Mouse (Mus musculus) embryo, embryonic 10 days (tissue): ENCODE results near the gene Olfr55.
"Not testable (repeated sequence)": the region's sequence is repeated elsewhere in the genome, so short reads cannot be mapped to it uniquely, and the experiment has no call there.

Source experiments
- DNase-seq: peaks from one replicate; pipeline ENCODE4 v3.0.0-alpha.2; 2015; ENCODE audit warnings: low spot score

The Olfr55 gene

DNA sequence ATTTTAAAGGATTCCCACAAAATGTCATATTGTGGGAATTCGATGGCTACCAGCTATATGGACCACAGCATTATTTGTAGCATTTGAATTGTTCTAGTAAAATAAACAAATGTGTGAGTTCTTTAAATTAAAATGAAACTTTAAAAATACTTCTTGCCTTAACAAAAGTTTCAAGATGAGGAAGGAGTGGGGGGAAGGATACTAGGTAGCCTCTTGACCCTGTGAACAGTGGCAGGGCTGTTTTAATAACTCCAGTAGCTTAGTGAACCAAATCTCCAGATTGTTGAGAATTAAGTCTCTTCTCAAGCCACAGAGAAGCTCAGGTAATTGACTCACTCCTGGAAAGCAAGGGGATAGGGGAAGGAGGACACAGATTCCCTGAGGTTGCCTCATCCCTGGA, at the start of gene Olfr55:
Olfr55 (plus strand) TSS at position 301 of the 400 bp plus-strand sequence.
- DNase-seq: not testable (repeated sequence)

DNA sequence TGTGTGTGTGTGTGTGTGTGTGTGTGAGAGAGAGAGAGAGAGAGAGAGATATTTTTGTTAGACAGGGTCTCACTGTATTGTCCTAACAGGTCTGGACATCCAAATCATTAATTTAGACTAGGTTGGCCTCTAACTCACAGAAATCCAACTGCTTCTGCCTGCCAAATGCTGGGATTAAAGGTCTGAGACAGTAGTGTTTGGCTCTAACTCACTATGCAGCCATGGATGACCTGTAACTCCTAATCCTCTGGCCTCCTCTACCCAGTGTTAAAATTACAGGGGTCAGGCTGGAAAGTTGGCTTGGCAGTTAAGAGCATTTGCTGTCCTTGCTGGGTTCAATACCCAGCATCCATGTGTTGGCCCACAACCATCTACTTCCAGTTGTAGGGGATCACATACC, 43.7 kb upstream of the Olfr55 start:
- no peak for DNase-seq

DNA sequence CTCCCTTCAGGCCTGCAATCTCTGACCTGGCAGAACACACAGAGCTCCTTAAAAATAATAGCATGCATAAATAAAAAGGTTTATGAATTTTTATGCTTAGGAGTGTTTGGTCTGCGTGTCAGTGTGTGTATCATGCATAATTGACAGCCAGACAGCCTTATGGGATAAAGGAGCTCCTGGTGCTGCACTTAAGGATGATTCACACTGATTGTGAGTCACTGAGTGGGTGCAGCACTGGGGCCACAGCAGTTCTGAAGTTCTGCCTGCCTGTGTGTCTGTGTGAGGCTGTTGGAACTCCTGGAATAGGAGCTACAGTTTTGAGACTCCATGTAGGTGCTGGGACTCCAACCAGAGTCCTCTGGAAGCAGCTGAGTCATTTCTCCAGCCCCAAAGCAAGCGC, 42.0 kb upstream of the Olfr55 start:
- DNase-seq: no peak

DNA sequence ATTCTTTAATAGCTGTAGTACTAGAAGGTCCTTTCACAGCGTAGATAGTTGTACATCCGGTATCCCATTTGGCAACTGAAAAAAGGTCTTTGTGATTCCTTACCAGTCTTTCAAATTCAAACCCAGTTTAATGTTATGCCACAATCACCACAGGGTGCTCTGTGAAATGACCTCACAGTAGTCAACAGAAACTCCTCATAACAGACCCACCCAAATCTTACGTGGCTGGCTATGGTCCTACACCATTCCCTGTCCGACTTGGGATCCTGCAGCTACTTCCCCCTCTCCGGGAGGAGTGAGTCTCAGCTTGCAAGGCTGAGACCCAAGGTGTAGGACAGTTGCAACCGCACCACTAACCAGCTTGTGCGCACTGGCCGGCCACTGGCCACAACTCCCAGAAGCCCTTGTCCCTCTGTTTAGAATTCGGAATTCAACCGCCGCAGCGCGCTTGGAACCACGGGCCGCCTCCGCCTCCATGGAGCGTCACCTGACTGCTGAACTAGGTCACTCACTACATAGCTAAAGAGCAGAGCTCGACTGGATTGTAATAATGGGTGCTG, 28.9 kb upstream of the Olfr55 start, which contains the start of gene Morc2b:
Morc2b (minus strand) TSS at position 423 of the 560 bp plus-strand sequence.
- no peak for DNase-seq

DNA sequence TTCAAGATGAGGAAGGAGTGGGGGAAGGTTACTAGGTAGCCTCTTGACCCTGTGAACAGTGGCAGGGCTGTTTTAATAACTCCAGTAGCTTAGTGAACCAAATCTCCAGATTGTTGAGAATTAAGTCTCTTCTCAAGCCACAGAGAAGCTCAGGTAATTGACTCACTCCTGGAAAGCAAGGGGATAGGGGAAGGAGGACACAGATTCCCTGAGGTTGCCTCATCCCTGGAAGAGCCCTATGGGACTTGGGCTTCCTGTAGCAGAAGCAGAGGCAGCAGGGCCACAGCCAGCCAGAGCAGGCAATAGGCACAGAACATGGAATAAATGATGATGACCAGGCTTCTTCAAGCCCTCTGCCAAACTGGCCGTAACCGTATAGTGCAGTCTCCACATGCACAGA, 22.8 kb downstream of the Olfr55 start, which contains the start of gene Olfr239:
Olfr239 (plus strand) TSS at position 301 of the 400 bp plus-strand sequence.
- DNase-seq: not testable (repeated sequence)

DNA sequence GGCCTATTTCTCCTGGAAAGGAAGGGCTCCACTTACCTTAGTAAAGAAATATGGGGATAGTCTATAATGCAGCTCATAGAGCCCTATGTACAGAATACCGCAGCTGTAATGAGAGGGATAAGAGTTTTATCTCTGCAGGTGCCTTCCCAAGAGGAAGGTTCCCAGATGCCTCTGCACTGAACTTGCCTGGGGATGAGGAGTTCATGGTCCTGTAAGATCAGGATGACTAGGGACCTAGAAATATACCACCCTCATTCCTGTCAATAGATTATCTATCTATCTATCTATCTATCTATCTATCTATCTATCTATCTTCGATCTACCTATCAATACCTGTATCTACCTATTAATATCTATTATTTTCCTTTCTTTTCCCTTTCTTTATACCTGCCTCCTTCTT, 53.3 kb downstream of the Olfr55 start, which contains the start of gene Olfr1564:
Olfr1564 (minus strand) TSS at position 101 of the 400 bp plus-strand sequence.
- no peak for DNase-seq
